Mouse (Mus musculus): ENCODE data around the gene Stx18.

DNA sequence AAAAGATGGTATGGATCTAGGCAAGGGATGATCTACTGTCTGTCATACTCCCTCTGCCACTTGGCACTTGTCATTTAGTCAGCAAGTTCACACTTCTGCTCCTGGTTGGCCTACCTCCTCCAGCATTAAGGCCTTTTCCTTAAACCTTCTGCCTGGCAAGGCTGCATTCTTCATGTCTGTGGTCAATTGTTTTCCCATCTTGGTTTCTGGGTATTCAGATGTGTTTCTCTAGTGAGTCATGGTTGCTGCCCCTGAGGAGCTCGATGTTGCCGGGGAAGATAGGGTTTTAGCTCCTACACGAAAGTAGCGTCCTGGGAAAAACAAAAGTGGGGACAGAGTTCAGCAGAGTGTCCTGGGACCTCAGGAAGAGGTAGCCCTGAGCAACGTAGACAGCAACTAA, 80.7 kb downstream of the Stx18 start:
- TF ChIP-seq ZNF384 (IDR thresholded peaks at IDR 0.05; ENCODE audit: low read depth, low read length) (no peak), MAFK (IDR thresholded peaks at IDR 0.05; ENCODE audit: insufficient read depth, low read depth, low read length) (no peak)

Measured in ES-E14 (cell line).